Mouse (Mus musculus) lung, postnatal 10 days (tissue): Measurements from ENCODE around the gene BC049762.

Source experiments
- DNase-seq: peaks from one replicate; pipeline ENCODE4 v3.0.0; 2021

The BC049762 gene

GRCm38 (mm10) chr11:51214021-51214420 lies 48.8 kb downstream of the BC049762 start:
- DNase-seq: no peak

GRCm38 (mm10) chr11:51211426-51211825 lies 51.4 kb downstream of the BC049762 start:
- no peak for DNase-seq

DNA sequence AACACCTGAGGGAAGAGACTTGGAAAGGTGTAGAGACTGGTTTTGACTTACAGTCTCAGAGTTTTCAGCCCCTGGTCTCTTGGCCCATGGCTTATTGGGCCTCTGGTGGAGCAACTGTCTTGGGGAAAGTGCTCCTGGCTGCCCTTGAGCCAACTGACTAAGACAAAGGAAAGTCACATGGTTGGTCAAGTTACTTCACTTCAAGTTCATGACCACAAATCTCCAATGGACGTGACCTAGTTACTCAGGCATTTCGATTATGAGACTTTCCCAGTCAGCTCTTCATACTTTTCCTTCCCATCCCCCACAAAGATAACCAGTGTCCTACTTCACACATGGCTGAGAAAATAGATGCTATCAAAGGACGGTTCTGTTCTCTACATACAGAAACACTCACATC lies 55.1 kb downstream of the BC049762 start:
- no peak for DNase-seq
